Mouse (Mus musculus): ENCODE data around the gene Ercc8.

DNA sequence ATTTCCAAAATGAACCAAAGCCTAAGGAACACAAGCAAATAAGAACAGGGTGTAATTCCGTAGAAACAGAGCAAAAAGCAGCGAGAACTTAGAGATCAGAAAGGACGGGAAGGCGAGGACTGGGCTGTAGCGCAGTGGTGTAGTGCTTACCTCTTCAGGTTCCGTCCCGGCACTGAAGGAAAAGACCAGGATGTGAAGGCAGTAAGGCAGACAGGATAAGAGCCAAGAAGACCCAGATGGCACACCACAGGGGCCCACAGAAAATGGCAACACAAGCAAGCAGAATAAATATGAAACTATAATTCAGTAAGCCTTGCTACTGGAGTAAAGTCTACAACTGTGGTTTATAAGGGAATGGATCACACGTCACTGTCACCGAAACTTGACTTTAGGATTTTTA is 5.4 kb downstream of the Ercc8 start:
- TF ChIP-seq CTCF (IDR thresholded peaks at IDR 0.05; ENCODE audit: low read depth, low read length) (no peak), POLR2A (IDR thresholded peaks at IDR 0.05; ENCODE audit: insufficient read depth, low read length) (no peak)
